Mouse (Mus musculus): Measurements from ENCODE around the gene Gm28047.

- TF ChIP-seq CTCF (IDR thresholded peaks at IDR 0.05; ENCODE audit: low read depth) (no peak; the same call in 1 of the 2 replicates), EP300 (IDR thresholded peaks at IDR 0.05; ENCODE audit: low read depth) (no peak)
Observed at GRCm38 (mm10) chr15:102546677-102547427, 78.0 kb downstream of the Gm28047 start.
